12 mouse cellular contexts compared by ENCODE assay signal in genomic region chr17:26533871-26534372, GRCm38 (mm10). TPM values are rescaled to one million over a fixed set of nuclear protein-coding genes. Genes with fewer than 3 reads are reported as not detected.
DNase-seq lines count a peak whose midpoint lies in the region; ATAC-seq and TF ChIP-seq lines count a peak whose summit lies in the region.
"Had no signal": no experiment of that assay in that cellular context is flagged by ENCODE, and none has a peak within 500 bp of the region (broad histone marks: within the 10 kb centered on the region; RNA-seq: fewer than 3 reads in every experiment).

No protein-coding gene starts in this region.

- TF ChIP-seq CTCF in lung, embryonic 14.5 days (IDR thresholded peaks at IDR 0.05; ENCODE audit: low read depth), result no peak
- no peak for TF ChIP-seq CTCF in bone marrow macrophage, adult 2 months (IDR thresholded peaks at IDR 0.05; ENCODE audit: low read depth, low read length)
- no peak for TF ChIP-seq CTCF in small intestine, adult 2 months (IDR thresholded peaks at IDR 0.05; ENCODE audit: extremely low read depth, insufficient read length, insufficient replicate concordance, low read depth, low read length)

- no peak for ATAC-seq in lung, embryonic 14.5 days (ENCODE audit: insufficient read depth)
- ATAC-seq in liver, embryonic 12.5 days, result no peak
- no peak for ATAC-seq in hindbrain, embryonic 14.5 days (ENCODE audit: low FRiP score)
- ATAC-seq: activated CD4-positive, CD25-positive, alpha-beta regulatory T cell, adult 4 months had no signal

- DNase-seq in lung, embryonic 14.5 days, result peak; percentile 38
- no peak for DNase-seq in lung, postnatal 14 days
- DNase-seq in hindbrain, embryonic 14.5 days (ENCODE audit: low spot score), result no peak
- no peak for DNase-seq in embryo, embryonic 10.5 days (ENCODE audit: low spot score)
- DNase-seq: kidney, postnatal 4 days; retina, postnatal 1 day had no signal

- no peaks in the 10 kb centered on the region for H3K27me3 ChIP-seq in lung, embryonic 14.5 days (ENCODE audit: insufficient read depth, low read length)
- peaks cover 5% of the 10 kb centered on the region; the same call in 1 of the 2 replicates for H3K27me3 ChIP-seq in liver, embryonic 12.5 days (replicated peaks)
- H3K27me3 ChIP-seq in small intestine, adult 2 months (ENCODE audit: control insufficient read depth, insufficient read depth, low read length), result no peaks in the 10 kb centered on the region
- no peaks in the 10 kb centered on the region for H3K27me3 ChIP-seq in hindbrain, embryonic 14.5 days (ENCODE audit: control insufficient read depth, insufficient read depth, low read length)
- H3K27me3 ChIP-seq: embryonic facial prominence, embryonic 13.5 days had no signal

- no peak overlapping the region for H3K4me2 ChIP-seq in lung, embryonic 14.5 days
- H3K4me2 ChIP-seq in liver, embryonic 12.5 days, result peak overlapping the region; percentile 54; the same call in 1 of the 2 replicates
- H3K4me2 ChIP-seq in hindbrain, embryonic 14.5 days (replicated peaks), result no peak overlapping the region
- H3K4me2 ChIP-seq: embryonic facial prominence, embryonic 13.5 days had no signal

- no peaks in the 10 kb centered on the region for H3K9me3 ChIP-seq in lung, embryonic 14.5 days (ENCODE audit: low read depth, low read length)
- H3K9me3 ChIP-seq in liver, embryonic 12.5 days (replicated peaks), result no peaks in the 10 kb centered on the region
- H3K9me3 ChIP-seq in hindbrain, embryonic 14.5 days (ENCODE audit: control insufficient read depth, low read length), result no peaks in the 10 kb centered on the region
- H3K9me3 ChIP-seq: embryonic facial prominence, embryonic 13.5 days; midbrain, embryonic 10.5 days had no signal

- no peak overlapping the region for H3K4me3 ChIP-seq in lung, embryonic 14.5 days (ENCODE audit: low read depth, low read length)
- no peak overlapping the region for H3K4me3 ChIP-seq in bone marrow macrophage, adult 2 months (ENCODE audit: insufficient read depth, low read length)
- no peak overlapping the region for H3K4me3 ChIP-seq in liver, embryonic 12.5 days
- no peak overlapping the region for H3K4me3 ChIP-seq in small intestine, adult 2 months (ENCODE audit: low read depth, low read length)
- H3K4me3 ChIP-seq in hindbrain, embryonic 14.5 days (replicated peaks; ENCODE audit: low read length), result no peak overlapping the region
- H3K4me3 ChIP-seq: embryonic facial prominence, embryonic 13.5 days; midbrain, embryonic 10.5 days had no signal

- 59% methylated on average over 5 of the region's 5 CpGs for WGBS in lung, embryonic 14.5 days
- 42% methylated on average over 5 of the region's 5 CpGs for WGBS in liver, embryonic 12.5 days (ENCODE audit: insufficient replicate concordance)
- 53% methylated on average over 5 of the region's 5 CpGs for WGBS in small intestine, adult 2 months
- WGBS in hindbrain, embryonic 14.5 days, result 89% methylated on average over 5 of the region's 5 CpGs

- 0 out of 2 replicates have a peak, but pooled peaks cover 2% of the 10 kb centered on the region for H3K4me1 ChIP-seq in lung, embryonic 14.5 days (ENCODE audit: insufficient read depth)
- peaks cover 78% of the 10 kb centered on the region for H3K4me1 ChIP-seq in bone marrow macrophage, adult 2 months (ENCODE audit: control insufficient read depth, insufficient read depth, low read length)
- peaks cover 69% of the 10 kb centered on the region for H3K4me1 ChIP-seq in liver, embryonic 12.5 days
- peaks cover 19% of the 10 kb centered on the region; the same call in 1 of the 2 replicates for H3K4me1 ChIP-seq in small intestine, adult 2 months (ENCODE audit: control insufficient read depth, insufficient read depth, insufficient read length, low read length)
- no peaks in the 10 kb centered on the region for H3K4me1 ChIP-seq in hindbrain, embryonic 14.5 days (replicated peaks; ENCODE audit: control insufficient read depth, insufficient read depth, low read length)

- no peak for TF ChIP-seq POLR2A in bone marrow macrophage, adult 2 months (IDR thresholded peaks at IDR 0.05; ENCODE audit: borderline replicate concordance, low read depth, low read length)
- no peak for TF ChIP-seq POLR2A in small intestine, adult 2 months (IDR thresholded peaks at IDR 0.05; ENCODE audit: low read depth, low read length)

- no peak overlapping the region for H3K9ac ChIP-seq in lung, embryonic 14.5 days
- no peak overlapping the region for H3K9ac ChIP-seq in liver, embryonic 12.5 days
- H3K9ac ChIP-seq in hindbrain, embryonic 14.5 days, result no peak overlapping the region
- H3K9ac ChIP-seq: embryonic facial prominence, embryonic 13.5 days had no signal

- H3K36me3 ChIP-seq in lung, embryonic 14.5 days (ENCODE audit: insufficient read depth), result no peaks in the 10 kb centered on the region
- no peaks in the 10 kb centered on the region for H3K36me3 ChIP-seq in liver, embryonic 12.5 days
- no peaks in the 10 kb centered on the region for H3K36me3 ChIP-seq in small intestine, adult 2 months (ENCODE audit: control insufficient read depth, insufficient read depth, low read length)
- H3K36me3 ChIP-seq in hindbrain, embryonic 14.5 days (replicated peaks; ENCODE audit: control insufficient read depth, insufficient read depth), result no peaks in the 10 kb centered on the region
- H3K36me3 ChIP-seq: embryonic facial prominence, embryonic 13.5 days; midbrain, embryonic 10.5 days had no signal

- H3K27ac ChIP-seq in lung, embryonic 14.5 days (ENCODE audit: low read depth), result no peak overlapping the region
- peak overlapping the region; percentile 92 for H3K27ac ChIP-seq in bone marrow macrophage, adult 2 months (ENCODE audit: insufficient read depth, low read depth, low read length)
- H3K27ac ChIP-seq in liver, embryonic 12.5 days, result peak overlapping the region; percentile 80
- peak overlapping the region; percentile 44; the same call in 1 of the 2 replicates for H3K27ac ChIP-seq in small intestine, adult 2 months (ENCODE audit: insufficient read depth, low read depth, low read length)
- H3K27ac ChIP-seq in hindbrain, embryonic 14.5 days, result no peak overlapping the region
- H3K27ac ChIP-seq: embryonic facial prominence, embryonic 13.5 days; midbrain, embryonic 10.5 days had no signal

RNA-seq across cellular contexts. Expression of gene Ergic1, which starts 27.4 kb away (rescaled TPM):
- polyA plus RNA-seq in lung, embryonic 14.5 days (2014; fragmentation: Nextera tagmentation; extraction: Ambion mirVana), result 125 and 127 TPM in 2 replicates
- polyA plus RNA-seq in bone marrow macrophage, adult 2 months (2012; ENCODE audit: insufficient read depth, insufficient read length, missing spikeins), result 30.6 and 37.2 TPM in 2 replicates
- 44.6 and 45.7 TPM in 2 replicates for polyA plus RNA-seq in liver, embryonic 12.5 days (2016; fragmentation: Nextera tagmentation; extraction: Ambion mirVana)
- 64.7 and 68.6 TPM in 2 replicates for polyA plus RNA-seq in small intestine, adult 2 months (2012; rRNA removed)
- polyA plus RNA-seq in hindbrain, embryonic 14.5 days (2014; fragmentation: Nextera tagmentation; extraction: Ambion mirVana), result 110 and 119 TPM in 2 replicates

RNA-seq across cellular contexts. Expression of gene Dusp1, which starts 28.0 kb away (rescaled TPM):
- polyA plus RNA-seq in lung, embryonic 14.5 days (2014; fragmentation: Nextera tagmentation; extraction: Ambion mirVana), result 19.7 and 24.5 TPM in 2 replicates
- polyA plus RNA-seq in bone marrow macrophage, adult 2 months (2012; ENCODE audit: insufficient read depth, insufficient read length, missing spikeins), result 25.8 and 32.2 TPM in 2 replicates
- 28.6 and 28.7 TPM in 2 replicates for polyA plus RNA-seq in liver, embryonic 12.5 days (2016; fragmentation: Nextera tagmentation; extraction: Ambion mirVana)
- 28.1 and 33.5 TPM in 2 replicates for polyA plus RNA-seq in small intestine, adult 2 months (2012; rRNA removed)
- 31.5 and 31.6 TPM in 2 replicates for polyA plus RNA-seq in hindbrain, embryonic 14.5 days (2014; fragmentation: Nextera tagmentation; extraction: Ambion mirVana)

Comparison
In these comparisons a context has a peak if more than half of its experiments do, and no peak if none do; other contexts are left out.
1. H3K27ac ChIP-seq: peak in bone marrow macrophage, adult 2 months (single experiment), liver, embryonic 12.5 days (single experiment) and small intestine, adult 2 months (single experiment); none in lung, embryonic 14.5 days (single experiment) and hindbrain, embryonic 14.5 days (single experiment).